8 mouse cellular contexts compared by ENCODE assay signal in genomic region chr2:49349813-49350212, GRCm38 (mm10).
DNase-seq lines count a peak whose midpoint lies in the region; ATAC-seq and TF ChIP-seq lines count a peak whose summit lies in the region.

No protein-coding gene starts in this region.

- no peak overlapping the region for H3K4me2 ChIP-seq in limb, embryonic 12.5 days

- H3K9me3 ChIP-seq in limb, embryonic 12.5 days, result no peaks in the 10 kb centered on the region
- no peaks in the 10 kb centered on the region for H3K9me3 ChIP-seq in limb, embryonic 10.5 days (replicated peaks)

- no peak overlapping the region for H3K4me3 ChIP-seq in limb, embryonic 12.5 days (replicated peaks)
- no peak overlapping the region for H3K4me3 ChIP-seq in limb, embryonic 10.5 days

- no peaks in the 10 kb centered on the region for H3K36me3 ChIP-seq in limb, embryonic 12.5 days
- no peaks in the 10 kb centered on the region for H3K36me3 ChIP-seq in limb, embryonic 10.5 days

- no peaks in the 10 kb centered on the region for H3K27me3 ChIP-seq in limb, embryonic 12.5 days
- no peaks in the 10 kb centered on the region for H3K27me3 ChIP-seq in limb, embryonic 10.5 days (ENCODE audit: low read depth, poor library complexity, severe bottlenecking)

- ATAC-seq in limb, embryonic 12.5 days (ENCODE audit: insufficient number of reproducible peaks, insufficient read depth, low FRiP score, low TSS enrichment, low read depth), result peak; percentile 86
- peak; percentile 77 for ATAC-seq in megakaryocyte progenitor cell, adult 5-6 weeks (replicated peaks; ENCODE audit: poor library complexity)

- DNase-seq in limb, embryonic 10.5 days (ENCODE audit: low spot score), result no peak
- DNase-seq in brain, embryonic 14.5 days (ENCODE audit: low read depth), result peak; percentile 55
- DNase-seq in heart, postnatal 10 days, result peak; percentile 77 to 80
- DNase-seq in kidney, postnatal 4 days, result peak; percentile 80 to 89
- DNase-seq in layer of hippocampus, postnatal 10 days (ENCODE audit: low spot score in 2 of 2), result no peak
- no peak for DNase-seq in embryo, embryonic 9.5 days (ENCODE audit: extremely low spot score)

- no peak for TF ChIP-seq CTCF in brain, embryonic 14.5 days (IDR thresholded peaks at IDR 0.05; ENCODE audit: borderline replicate concordance, extremely low read depth, insufficient read depth, insufficient read length)

- no peak overlapping the region for H3K27ac ChIP-seq in limb, embryonic 12.5 days
- no peak overlapping the region for H3K27ac ChIP-seq in limb, embryonic 10.5 days

- TF ChIP-seq POLR2A in brain, embryonic 14.5 days (IDR thresholded peaks at IDR 0.05; ENCODE audit: borderline replicate concordance, extremely low read depth, insufficient read depth, insufficient read length, poor library complexity, severe bottlenecking), result no peak

- intact Hi-C loops in heart, postnatal 10 days (cut with DNase I), result no loop called here

- WGBS in limb, embryonic 12.5 days, result 40% methylated on average over 5 of the region's 5 CpGs
- WGBS in limb, embryonic 10.5 days, result 85% methylated on average over 5 of the region's 5 CpGs

- peaks cover 5% of the 10 kb centered on the region; the same call in 1 of the 2 replicates for H3K4me1 ChIP-seq in limb, embryonic 12.5 days (replicated peaks)
- peaks cover 5% of the 10 kb centered on the region; the same call in 1 of the 2 replicates for H3K4me1 ChIP-seq in limb, embryonic 10.5 days

- H3K9ac ChIP-seq in limb, embryonic 12.5 days (replicated peaks), result no peak overlapping the region

Comparison
In these comparisons a context has a peak if more than half of its experiments do, and no peak if none do; other contexts are left out.
1. DNase-seq: peak in brain, embryonic 14.5 days (single experiment), heart, postnatal 10 days (2 of 2) and kidney, postnatal 4 days (2 of 2); none in limb, embryonic 10.5 days (single experiment), layer of hippocampus, postnatal 10 days (0 of 2) and embryo, embryonic 9.5 days (single experiment).